Mouse (Mus musculus) olfactory bulb, adult 2 months (tissue): ENCODE results near the gene Ddx1.

Source experiments
- CTCF ChIP-seq: fragments of 200-500 bp; IDR thresholded peaks from 2 replicates; pipeline ENCODE4 v1.5.1; 2012; ENCODE audit warnings: low read depth, mild to moderate bottlenecking, low read length, moderate library complexity; ENCODE audit not compliant: insufficient read depth
- POLR2A ChIP-seq: fragments of 200-500 bp; IDR thresholded peaks from 2 replicates; pipeline ENCODE4 v1.6.1; 2012; ENCODE audit warnings: mild to moderate bottlenecking, low read depth, low read length, moderate library complexity; ENCODE audit not compliant: insufficient read depth

GRCm38 (mm10) chr12:13195506-13195905 lies 53.5 kb downstream of the Ddx1 start:
- TF ChIP-seq POLR2A: no peak
- no peak for TF ChIP-seq CTCF
